Mouse (Mus musculus) liver, embryonic 14.5 days (tissue): ENCODE measurements around the gene Slc22a26.
"Not testable (repeated sequence)": the region's sequence is repeated elsewhere in the genome, so short reads cannot be mapped to it uniquely, and the experiment has no call there.

Experiments used
- CTCF ChIP-seq: IDR thresholded peaks from 2 replicates; pipeline ENCODE4 v1.5.1; 2016; ENCODE audit warnings: antibody characterized with exemption, low read depth, control low read depth
- EP300 ChIP-seq: IDR thresholded peaks from 2 replicates; pipeline ENCODE4 v1.6.1; 2016; ENCODE audit warnings: antibody characterized with exemption, low read depth

DNA sequence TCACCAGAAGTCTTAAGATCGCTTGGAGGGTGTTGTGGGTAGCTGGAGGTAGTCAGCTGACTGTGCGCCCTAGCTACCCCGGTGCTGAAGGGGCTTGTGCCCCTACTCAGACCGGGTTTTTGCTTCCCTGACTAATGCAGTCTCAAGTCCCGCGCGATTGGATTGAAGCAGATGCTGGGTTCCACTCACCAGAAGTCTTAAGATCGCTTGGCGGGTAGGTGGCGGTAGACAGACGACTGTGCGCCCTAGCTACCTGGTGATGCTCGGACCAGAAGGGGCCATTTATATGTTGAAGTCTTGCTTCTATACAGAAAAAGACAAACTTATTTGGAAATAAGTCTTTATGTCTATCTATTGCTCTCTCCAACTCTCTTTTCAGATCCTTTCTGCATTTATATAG, 49.1 kb downstream of the Slc22a26 start:
- not testable (repeated sequence) for TF ChIP-seq EP300, CTCF
